In genomic region chr1:127347878-127348620, GRCm38 (mm10) we compare ENCODE assay signal across 14 mouse cellular contexts.
DNase-seq lines count a peak whose midpoint lies in the region; ATAC-seq lines count a peak whose summit lies in the region.
"Had no signal": no experiment of that assay in that cellular context is flagged by ENCODE, and none has a peak within 500 bp of the region (broad histone marks: within the 10 kb centered on the region; RNA-seq: fewer than 3 reads in every experiment).

No protein-coding gene starts in this region.

- H3K9me3 ChIP-seq in hindbrain, embryonic 16.5 days (ENCODE audit: control insufficient read depth, low read length), result no peaks in the 10 kb centered on the region
- H3K9me3 ChIP-seq in hindbrain, embryonic 12.5 days (replicated peaks), result no peaks in the 10 kb centered on the region
- H3K9me3 ChIP-seq: limb, embryonic 13.5 days; midbrain, embryonic 15.5 days had no signal

- H3K4me3 ChIP-seq in hindbrain, embryonic 16.5 days (ENCODE audit: low read length), result no peak overlapping the region
- H3K4me3 ChIP-seq in hindbrain, embryonic 12.5 days, result no peak overlapping the region
- H3K4me3 ChIP-seq: limb, embryonic 13.5 days; midbrain, embryonic 15.5 days had no signal

- peak overlapping the region; percentile 14; the same call in 1 of the 2 replicates for H3K27ac ChIP-seq in hindbrain, embryonic 16.5 days (ENCODE audit: low read depth, low read length)
- H3K27ac ChIP-seq in hindbrain, embryonic 12.5 days, result no peak overlapping the region
- H3K27ac ChIP-seq: limb, embryonic 13.5 days; midbrain, embryonic 15.5 days had no signal

- H3K4me1 ChIP-seq in hindbrain, embryonic 16.5 days (ENCODE audit: control insufficient read depth, insufficient read depth, low read depth, low read length), result no peaks in the 10 kb centered on the region; the same call in none of the 2 replicates
- peaks cover 2% of the 10 kb centered on the region for H3K4me1 ChIP-seq in hindbrain, embryonic 12.5 days
- H3K4me1 ChIP-seq: midbrain, embryonic 15.5 days had no signal

- WGBS in hindbrain, embryonic 16.5 days, result 87% methylated on average over 3 of the region's 3 CpGs
- 94% methylated on average over 3 of the region's 3 CpGs for WGBS in hindbrain, embryonic 12.5 days

- H3K4me2 ChIP-seq in hindbrain, embryonic 16.5 days (ENCODE audit: low read length), result no peak overlapping the region
- no peak overlapping the region for H3K4me2 ChIP-seq in hindbrain, embryonic 12.5 days (replicated peaks)
- H3K4me2 ChIP-seq: limb, embryonic 13.5 days; midbrain, embryonic 15.5 days had no signal

- no peaks in the 10 kb centered on the region for H3K36me3 ChIP-seq in hindbrain, embryonic 16.5 days (ENCODE audit: control insufficient read depth, insufficient read depth, low read length)
- H3K36me3 ChIP-seq in hindbrain, embryonic 12.5 days, result no peaks in the 10 kb centered on the region
- H3K36me3 ChIP-seq: limb, embryonic 13.5 days; midbrain, embryonic 15.5 days had no signal

- peak; percentile 13 for DNase-seq in MEL-GATA-1-ER (ENCODE audit: extremely low read depth, low read depth)
- no peak for DNase-seq in thymus, postnatal 36 days
- DNase-seq in thymus, postnatal 4 days, result no peak
- DNase-seq in embryo, embryonic 10 days (ENCODE audit: low spot score), result no peak
- DNase-seq: embryo, embryonic 11 days; kidney, adult 8-10 months; lung, postnatal 14 days had no signal

- no peaks in the 10 kb centered on the region for H3K27me3 ChIP-seq in hindbrain, embryonic 16.5 days (replicated peaks; ENCODE audit: control insufficient read depth, insufficient read depth, low read length)
- no peaks in the 10 kb centered on the region for H3K27me3 ChIP-seq in hindbrain, embryonic 12.5 days
- H3K27me3 ChIP-seq: limb, embryonic 13.5 days; midbrain, embryonic 15.5 days had no signal

- ATAC-seq in hindbrain, embryonic 16.5 days, result no peak
- no peak for ATAC-seq in hindbrain, embryonic 12.5 days (ENCODE audit: low FRiP score)
- 0 out of 2 replicates have a peak, but pooled peaks have one; percentile 3 for ATAC-seq in granulocyte monocyte progenitor cell, adult 5-6 weeks (replicated peaks; ENCODE audit: poor library complexity, severe bottlenecking)
- peak; percentile 33 for ATAC-seq in megakaryocyte-erythroid progenitor cell, adult 5-6 weeks (replicated peaks; ENCODE audit: low FRiP score, low TSS enrichment, poor library complexity, severe bottlenecking)
- ATAC-seq: forebrain, embryonic 14.5 days had no signal

- H3K9ac ChIP-seq in hindbrain, embryonic 16.5 days (ENCODE audit: low read depth, low read length), result no peak overlapping the region
- no peak overlapping the region for H3K9ac ChIP-seq in hindbrain, embryonic 12.5 days
- H3K9ac ChIP-seq: limb, embryonic 13.5 days; midbrain, embryonic 15.5 days had no signal

Comparison
In these comparisons a context has a peak if more than half of its experiments do, and no peak if none do; other contexts are left out.
1. ATAC-seq: peak in granulocyte monocyte progenitor cell, adult 5-6 weeks (single experiment) and megakaryocyte-erythroid progenitor cell, adult 5-6 weeks (single experiment); none in hindbrain, embryonic 16.5 days (single experiment) and hindbrain, embryonic 12.5 days (single experiment).